Mouse (Mus musculus) stomach, embryonic 16.5 days (tissue): ENCODE data around the gene Ccdc157. TPM values are rescaled to one million over a fixed set of nuclear protein-coding genes. Genes with fewer than 3 reads are reported as not detected.
"Not testable (repeated sequence)": the region's sequence is repeated elsewhere in the genome, so short reads cannot be mapped to it uniquely, and the experiment has no call there.

Experiments
- ATAC-seq: fragments of 200-750 bp; cut with Nextera tagmentation; 2 replicates; pipeline ENCODE4 v1.8.0; 2017; ENCODE audit warnings: moderate number of reproducible peaks, moderate TSS enrichment; ENCODE audit not compliant: insufficient read depth, low FRiP score
- H3K27ac ChIP-seq: fragments of 300-500 bp; sonication (generic); 2 replicates; pipeline ENCODE4 v1.5.1; 2014; ENCODE audit warnings: low read length
- H3K27me3 ChIP-seq: fragments of 300-500 bp; sonication (generic); 2 replicates; pipeline ENCODE4 v1.6.1; 2014; ENCODE audit warnings: low read length, control low read depth, mixed read lengths; ENCODE audit not compliant: control insufficient read depth, insufficient read depth
- H3K36me3 ChIP-seq: fragments of 300-500 bp; sonication (generic); 2 replicates; pipeline ENCODE4 v1.6.1; 2014; ENCODE audit warnings: low read length; ENCODE audit not compliant: control insufficient read depth, insufficient read depth
- H3K4me1 ChIP-seq: fragments of 300-500 bp; sonication (generic); 2 replicates; pipeline ENCODE4 v1.6.1; 2014; ENCODE audit warnings: low read length, control low read depth, mixed read lengths; ENCODE audit not compliant: control insufficient read depth, insufficient read depth
- H3K4me2 ChIP-seq: fragments of 300-500 bp; sonication (generic); 2 replicates; pipeline ENCODE4 v1.6.1; 2014; ENCODE audit warnings: low read depth, low read length, mixed read lengths
- H3K4me3 ChIP-seq: fragments of 300-500 bp; sonication (generic); replicated peaks from 2 replicates; pipeline ENCODE4 v1.5.1; 2014; ENCODE audit warnings: mild to moderate bottlenecking, low read length
- H3K9ac ChIP-seq: fragments of 300-500 bp; sonication (generic); 2 replicates; pipeline ENCODE4 v1.6.1; 2014; ENCODE audit warnings: low read length
- H3K9me3 ChIP-seq: fragments of 300-500 bp; sonication (generic); replicated peaks from 2 replicates; pipeline ENCODE4 v1.6.1; 2016; ENCODE audit warnings: low read length, control low read depth; ENCODE audit not compliant: control insufficient read depth
- WGBS: fragments of 180-500 bp; shearing (Covaris S2); extraction: QIAGEN DNeasy Blood & Tissue Kit; methylation state at CpG from one replicate; pipeline ENCODE4 v1.1.7; 2014; 5-methylcytosine and 5-hydroxymethylcytosine counted together
- polyA plus RNA-seq: library from polyadenylated mRNA; unstranded; fragments of >200 nt; fragmentation: Nextera tagmentation; extraction: Ambion mirVana; gene quantifications from 2 replicates; pipeline ENCODE4 v1.2.1, GENCODE M21; 2015

Ccdc157 gene
- polyA plus RNA-seq, 1 experiment from 2014 or later, result 5.7 TPM

DNA sequence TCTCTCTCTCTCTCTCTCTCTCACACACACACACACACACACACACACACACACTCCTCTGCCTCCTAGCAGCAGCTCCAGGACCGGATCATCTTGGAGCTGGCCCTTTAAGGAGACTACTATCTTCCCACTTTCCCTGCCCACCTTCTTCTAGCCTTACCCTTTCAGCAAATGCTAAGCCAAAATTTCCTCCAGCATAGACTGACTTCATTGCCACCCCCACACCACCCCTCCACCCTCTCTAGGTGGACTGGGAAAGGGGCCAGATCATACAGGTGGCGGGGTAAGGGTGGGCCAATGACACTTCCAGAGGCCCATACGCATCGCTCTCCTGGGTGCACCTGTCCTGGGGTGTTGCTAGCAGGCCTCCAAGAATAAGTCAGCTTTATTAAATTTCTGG, 44.7 kb downstream of the Ccdc157 start:
- WGBS, result 90% methylated on average over 4 of the region's 4 CpGs
- no peak for ATAC-seq

DNA sequence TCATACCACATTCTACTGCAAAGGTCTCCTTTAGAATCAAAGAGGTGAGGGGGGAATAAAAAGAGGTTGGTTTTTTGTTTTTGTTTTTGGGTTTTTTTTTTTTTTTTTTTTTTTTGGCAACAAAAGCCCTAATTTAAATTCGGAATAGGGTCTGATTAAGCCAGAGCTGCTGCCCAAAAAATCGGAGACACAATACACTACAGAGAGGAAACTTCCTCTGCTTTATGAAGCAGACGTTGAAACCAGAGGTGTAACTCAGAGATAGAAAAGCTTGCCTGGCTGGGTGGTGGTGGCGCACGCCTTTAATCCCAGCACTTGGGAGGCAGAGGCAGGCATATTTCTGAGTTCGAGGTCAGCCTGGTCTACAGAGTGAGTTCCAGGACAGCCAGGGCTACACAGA, 45.6 kb downstream of the Ccdc157 start:
- WGBS, result 79% methylated on average over 6 of the region's 6 CpGs
- not testable (repeated sequence) for H3K27me3 ChIP-seq, H3K9ac ChIP-seq, H3K4me1 ChIP-seq, H3K4me2 ChIP-seq, H3K4me3 ChIP-seq, H3K27ac ChIP-seq, H3K36me3 ChIP-seq, H3K9me3 ChIP-seq, ATAC-seq

More for the DNA sequence above, 44.7 kb downstream of the Ccdc157 start:
- Histone ChIP-seq H3K9me3 (no peaks in the 10 kb centered on the region), H3K4me3 (no peak overlapping the region), H3K4me2 (no peak overlapping the region), H3K4me1 (0 out of 2 replicates have a peak, but pooled peaks cover 10% of the 10 kb centered on the region), H3K27ac (no peak overlapping the region), H3K9ac (no peak overlapping the region), H3K27me3 (peaks cover 13% of the 10 kb centered on the region; the same call in 1 of the 2 replicates), H3K36me3 (no peaks in the 10 kb centered on the region)

DNA sequence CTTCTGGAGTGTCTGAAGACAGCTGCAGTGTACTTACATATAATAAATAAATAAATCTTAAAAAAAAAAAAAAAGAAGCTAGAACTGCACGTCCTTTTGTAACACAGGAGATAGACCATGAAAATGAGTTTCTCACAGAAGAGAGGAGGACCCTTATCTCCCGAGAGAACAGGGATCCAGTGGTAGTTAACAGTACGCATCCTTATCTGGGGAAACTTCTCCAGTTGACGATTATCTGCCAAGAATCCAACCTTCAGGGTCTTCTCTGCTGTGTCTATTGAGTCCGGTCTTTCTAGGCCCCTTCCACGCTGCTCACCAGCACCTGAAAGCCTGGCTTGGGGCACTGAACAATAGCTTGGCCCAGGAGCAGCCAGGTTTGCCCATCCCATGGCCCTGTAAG, 46.1 kb downstream of the Ccdc157 start:
- Histone ChIP-seq H3K27ac (no peak overlapping the region), H3K36me3 (no peaks in the 10 kb centered on the region), H3K9ac (no peak overlapping the region), H3K4me1 (0 out of 2 replicates have a peak, but pooled peaks cover 10% of the 10 kb centered on the region), H3K4me3 (no peak overlapping the region), H3K4me2 (no peak overlapping the region), H3K9me3 (no peaks in the 10 kb centered on the region), H3K27me3 (0 out of 2 replicates have a peak, but pooled peaks cover 3% of the 10 kb centered on the region)
- WGBS, result 76% methylated on average over 6 of the region's 6 CpGs
- no peak for ATAC-seq

DNA sequence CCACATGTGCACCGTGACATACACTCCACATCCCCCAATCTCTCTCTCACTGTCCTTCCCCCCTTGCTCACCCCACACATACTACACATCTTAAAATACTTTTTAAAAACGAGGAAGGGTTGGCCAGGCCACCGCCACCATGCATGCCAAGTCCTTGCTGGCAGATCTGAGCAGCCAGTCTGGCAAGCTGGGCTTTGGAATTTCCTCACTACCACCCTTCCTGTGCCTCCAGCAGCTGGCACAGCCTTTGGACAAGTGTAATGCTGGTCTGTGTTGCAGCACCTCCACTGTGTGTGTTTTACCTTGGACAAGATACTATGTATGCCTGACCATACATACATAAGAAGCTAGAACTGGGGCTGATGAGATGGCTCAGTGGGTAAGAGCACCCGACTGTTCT, 46.6 kb downstream of the Ccdc157 start:
- no peak overlapping the region for H3K27ac ChIP-seq
- no peak for ATAC-seq
- H3K4me2 ChIP-seq, result no peak overlapping the region
- H3K9ac ChIP-seq, result no peak overlapping the region
- no peaks in the 10 kb centered on the region for H3K36me3 ChIP-seq
- no peak overlapping the region for H3K4me3 ChIP-seq
- WGBS, result 91% methylated on average over 4 of the region's 4 CpGs
- H3K9me3 ChIP-seq, result no peaks in the 10 kb centered on the region
- 0 out of 2 replicates have a peak, but pooled peaks cover 10% of the 10 kb centered on the region for H3K4me1 ChIP-seq
- no peaks in the 10 kb centered on the region for H3K27me3 ChIP-seq

DNA sequence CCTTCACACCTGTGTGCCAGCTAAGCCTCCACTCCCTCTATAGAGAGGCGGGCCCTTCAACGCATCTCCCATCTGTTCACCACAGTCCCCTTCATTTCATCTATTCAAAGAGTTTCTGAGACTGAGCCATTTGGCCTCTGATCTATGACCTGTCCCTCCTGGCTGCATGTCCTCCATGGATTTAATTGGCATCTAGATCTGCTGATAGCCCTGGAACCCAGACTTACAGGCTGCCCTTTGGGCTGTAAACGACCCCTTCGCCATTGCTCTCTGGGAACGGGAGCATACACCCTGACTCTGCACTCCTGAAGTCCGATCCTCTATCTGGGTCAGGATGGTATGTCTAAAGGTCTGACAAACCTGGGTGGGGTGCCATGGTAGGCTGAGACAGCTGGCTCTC, 47.2 kb downstream of the Ccdc157 start:
- Histone ChIP-seq H3K4me3 (no peak overlapping the region), H3K4me2 (no peak overlapping the region), H3K4me1 (0 out of 2 replicates have a peak, but pooled peaks cover 6% of the 10 kb centered on the region), H3K9ac (no peak overlapping the region), H3K36me3 (no peaks in the 10 kb centered on the region), H3K27ac (no peak overlapping the region), H3K27me3 (no peaks in the 10 kb centered on the region), H3K9me3 (no peaks in the 10 kb centered on the region)
- no peak for ATAC-seq
- WGBS, result 81% methylated on average over 6 of the region's 6 CpGs

DNA sequence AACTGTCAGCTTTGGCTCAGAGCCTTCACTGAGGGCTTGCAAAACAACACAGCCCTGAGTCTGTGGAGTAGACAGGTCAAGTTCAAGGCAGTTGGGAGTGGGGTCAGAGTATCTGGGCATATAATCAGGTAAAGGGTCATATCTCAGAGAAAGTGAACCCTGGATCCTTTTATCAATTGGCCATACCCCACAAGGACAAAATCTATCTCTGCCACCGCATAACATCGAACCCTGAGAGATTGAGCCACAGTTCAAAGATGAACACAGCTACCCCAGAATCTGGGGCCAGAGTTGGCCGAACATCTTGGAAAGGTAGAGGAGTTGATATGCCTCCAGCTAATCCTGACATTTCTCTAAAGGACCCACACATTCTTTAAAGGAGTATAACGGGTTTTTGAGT, 48.1 kb downstream of the Ccdc157 start:
- Histone ChIP-seq H3K9ac (no peak overlapping the region), H3K4me3 (no peak overlapping the region), H3K27ac (no peak overlapping the region), H3K27me3 (no peaks in the 10 kb centered on the region), H3K36me3 (no peaks in the 10 kb centered on the region), H3K9me3 (no peaks in the 10 kb centered on the region), H3K4me1 (no peaks in the 10 kb centered on the region), H3K4me2 (no peak overlapping the region)
- ATAC-seq, result no peak
- 90% methylated on average over 4 of the region's 4 CpGs for WGBS

DNA sequence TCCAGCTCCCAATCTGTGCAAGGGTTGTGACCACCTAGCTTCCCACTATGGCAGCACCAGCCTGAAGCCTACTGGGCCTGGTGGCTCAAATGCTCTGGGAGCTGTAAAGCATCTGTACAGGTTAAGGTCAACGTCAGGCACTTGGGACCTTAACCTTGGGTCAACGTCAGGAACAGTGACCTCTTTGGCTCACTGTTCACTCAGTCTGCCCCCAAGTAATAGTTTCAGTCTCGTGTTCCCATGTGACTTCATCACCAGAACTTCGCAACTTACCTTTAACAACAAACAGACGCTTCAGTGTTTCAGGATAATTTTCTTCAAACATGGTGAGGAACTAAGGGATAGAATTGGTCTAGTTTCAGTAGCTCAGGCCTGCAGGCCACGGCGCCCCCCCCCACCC, 51.4 kb downstream of the Ccdc157 start:
- H3K9me3 ChIP-seq, result no peaks in the 10 kb centered on the region
- no peak overlapping the region for H3K4me3 ChIP-seq
- no peak for ATAC-seq
- H3K27me3 ChIP-seq, result no peaks in the 10 kb centered on the region
- H3K9ac ChIP-seq, result no peak overlapping the region
- no peak overlapping the region for H3K4me2 ChIP-seq
- WGBS, result 79% methylated on average over 7 of the region's 7 CpGs
- no peak overlapping the region for H3K27ac ChIP-seq
- no peaks in the 10 kb centered on the region for H3K36me3 ChIP-seq
- H3K4me1 ChIP-seq, result no peaks in the 10 kb centered on the region

DNA sequence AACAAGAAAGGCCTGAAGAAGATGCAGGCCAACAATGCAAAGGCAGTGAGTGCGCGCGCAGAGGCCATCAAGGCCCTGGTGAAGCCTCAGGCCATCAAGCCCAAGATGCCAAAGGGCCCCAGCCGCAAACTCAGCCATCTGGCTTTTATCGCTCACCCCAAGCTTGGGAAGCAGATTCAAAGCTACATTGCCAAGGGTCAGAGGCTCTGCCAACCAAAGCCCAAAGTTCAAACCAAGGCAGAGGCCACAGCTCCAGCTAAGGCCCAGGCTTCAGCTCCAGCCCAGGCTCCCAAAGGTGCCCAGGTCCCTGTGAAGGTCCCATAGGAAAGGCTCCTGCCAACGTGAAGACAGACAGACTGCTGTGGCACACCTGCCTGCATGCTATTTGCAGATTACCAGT, 52.2 kb downstream of the Ccdc157 start:
- ATAC-seq, H3K9me3 ChIP-seq, H3K27me3 ChIP-seq, H3K36me3 ChIP-seq, H3K4me3 ChIP-seq, H3K4me2 ChIP-seq, H3K9ac ChIP-seq, H3K27ac ChIP-seq, H3K4me1 ChIP-seq: not testable (repeated sequence)
- 90% methylated on average over 6 of the region's 6 CpGs for WGBS

DNA sequence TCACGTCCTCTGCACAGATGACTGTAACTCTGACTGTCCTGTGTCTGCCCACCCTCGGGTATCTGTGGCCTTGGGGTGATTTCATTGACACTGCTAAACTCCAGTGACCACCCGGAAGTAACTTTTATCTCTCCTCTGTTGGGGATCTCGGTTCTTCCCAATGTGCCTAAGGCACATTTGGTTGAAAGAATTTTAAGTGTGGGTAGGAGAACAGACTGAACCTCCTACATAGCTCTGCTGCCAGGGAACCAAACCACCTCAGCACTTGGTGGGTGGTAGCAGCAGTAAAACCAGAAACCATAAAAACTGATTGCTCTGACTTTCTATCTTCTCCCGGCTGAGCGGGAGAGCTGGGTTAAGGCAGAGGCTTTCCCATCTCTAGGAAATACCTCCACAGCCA, 54.6 kb downstream of the Ccdc157 start:
- no peak overlapping the region for H3K4me3 ChIP-seq
- H3K27me3 ChIP-seq, result no peaks in the 10 kb centered on the region
- WGBS, result 72% methylated on average over 6 of the region's 6 CpGs
- no peaks in the 10 kb centered on the region for H3K4me1 ChIP-seq
- no peak overlapping the region for H3K9ac ChIP-seq
- H3K27ac ChIP-seq, result no peak overlapping the region
- no peak for ATAC-seq
- no peaks in the 10 kb centered on the region for H3K9me3 ChIP-seq
- H3K36me3 ChIP-seq, result no peaks in the 10 kb centered on the region
- no peak overlapping the region for H3K4me2 ChIP-seq

DNA sequence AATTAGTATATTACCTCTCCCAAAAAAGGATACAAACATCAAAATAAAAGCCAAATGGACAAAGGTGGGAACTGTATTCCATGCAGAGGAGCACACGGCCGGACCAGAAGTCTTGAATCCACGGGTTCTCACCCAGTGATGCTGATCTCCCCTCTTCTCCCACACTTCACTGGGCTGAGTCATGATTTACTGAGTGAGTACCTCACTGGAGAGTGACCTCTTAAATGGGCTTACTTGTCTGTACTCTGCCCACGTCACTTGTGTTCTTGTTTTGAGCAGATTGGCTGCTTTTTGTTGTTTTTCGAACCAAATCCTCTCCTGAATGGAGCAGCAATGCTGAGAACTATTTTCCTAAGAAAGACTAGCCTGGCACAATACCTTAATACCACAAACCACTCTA, 55.1 kb downstream of the Ccdc157 start:
- Histone ChIP-seq H3K9me3 (no peaks in the 10 kb centered on the region), H3K4me1 (no peaks in the 10 kb centered on the region), H3K4me2 (no peak overlapping the region), H3K27ac (no peak overlapping the region), H3K4me3 (no peak overlapping the region), H3K27me3 (no peaks in the 10 kb centered on the region), H3K36me3 (no peaks in the 10 kb centered on the region), H3K9ac (no peak overlapping the region)
- 88% methylated on average over 5 of the region's 5 CpGs for WGBS
- no peak for ATAC-seq
